ENCODE assay signal across 7 mouse cellular contexts in the genomic region with DNA sequence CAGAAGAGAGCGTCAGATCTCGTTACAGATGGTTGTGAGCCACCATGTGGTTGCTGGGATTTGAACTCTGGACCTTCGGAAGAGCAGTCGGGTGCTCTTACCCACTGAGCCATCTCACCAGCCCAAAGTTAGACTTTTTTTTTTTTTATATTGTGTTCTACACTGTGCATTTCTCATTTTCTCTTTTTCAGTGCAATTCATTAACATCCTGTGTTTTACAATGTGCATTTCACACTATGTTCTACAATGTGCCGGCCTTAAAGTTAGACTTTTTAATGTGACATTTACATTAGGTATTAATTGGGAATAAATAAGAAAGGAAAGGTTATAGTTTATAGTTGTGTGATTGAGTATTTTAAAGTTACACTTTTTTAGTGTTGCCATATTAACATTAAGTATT.
A peak's percentile ranks its signal among the peaks of the same experiment; 100 is the strongest.
DNase-seq lines count a peak whose midpoint lies in the region; ATAC-seq and TF ChIP-seq lines count a peak whose summit lies in the region.
"Not testable (repeated sequence)": the region's sequence is repeated elsewhere in the genome, so short reads cannot be mapped to it uniquely, and the experiment has no call there.

No protein-coding gene starts in this region.

- not testable (repeated sequence) for H3K27ac ChIP-seq in CH12.LX (ENCODE audit: insufficient read depth, low read depth); embryonic facial prominence, embryonic 13.5 days; intestine, embryonic 14.5 days (ENCODE audit: low read depth); midbrain, embryonic 11.5 days (ENCODE audit: low read depth, low read length); midbrain, embryonic 16.5 days (ENCODE audit: low read length); neural tube, embryonic 14.5 days (ENCODE audit: low read depth, low read length)

- not testable (repeated sequence) for H3K9me3 ChIP-seq in CH12.LX (replicated peaks; ENCODE audit: low read length); embryonic facial prominence, embryonic 13.5 days; intestine, embryonic 14.5 days (ENCODE audit: control insufficient read depth, low read length); midbrain, embryonic 11.5 days (ENCODE audit: control insufficient read depth, low read length); midbrain, embryonic 16.5 days (replicated peaks; ENCODE audit: control insufficient read depth, low read length, poor library complexity, severe bottlenecking); neural tube, embryonic 14.5 days (ENCODE audit: control insufficient read depth, low read length)

- not testable (repeated sequence) for H3K36me3 ChIP-seq in CH12.LX (replicated peaks in 1 of 2; ENCODE audit: control insufficient read depth in 1 of 2, insufficient read depth in 1 of 2, low read length in 1 of 2); embryonic facial prominence, embryonic 13.5 days; intestine, embryonic 14.5 days (ENCODE audit: control insufficient read depth, insufficient read depth, low read length); midbrain, embryonic 11.5 days (ENCODE audit: control insufficient read depth, insufficient read depth, low read length); midbrain, embryonic 16.5 days (ENCODE audit: control insufficient read depth, insufficient read depth, low read length); neural tube, embryonic 14.5 days (ENCODE audit: control insufficient read depth, insufficient read depth, low read length)

- not testable (repeated sequence) for TF ChIP-seq RAD21 in CH12.LX (IDR thresholded peaks at IDR 0.05; ENCODE audit: low read depth, low read length)

- not testable (repeated sequence) for TF ChIP-seq POLR2A in CH12.LX (IDR thresholded peaks at IDR 0.05; ENCODE audit: low read depth, low read length)

- TF ChIP-seq EP300 in CH12.LX (IDR thresholded peaks at IDR 0.05; ENCODE audit: low read length): not testable (repeated sequence)

- not testable (repeated sequence) for H3K4me2 ChIP-seq in CH12.LX (ENCODE audit: insufficient read depth, low read depth, poor library complexity, severe bottlenecking); embryonic facial prominence, embryonic 13.5 days; intestine, embryonic 14.5 days (ENCODE audit: low read length); midbrain, embryonic 11.5 days; midbrain, embryonic 16.5 days (ENCODE audit: low read length); neural tube, embryonic 14.5 days (ENCODE audit: low read depth, low read length)

- H3K4me1 ChIP-seq in CH12.LX (ENCODE audit: control insufficient read depth in 1 of 2, insufficient read depth in 2 of 2): peaks cover 7 to 22% of the 10 kb centered on the region in 2 experiments
- not testable (repeated sequence) for H3K4me1 ChIP-seq in embryonic facial prominence, embryonic 13.5 days; intestine, embryonic 14.5 days (replicated peaks; ENCODE audit: control insufficient read depth, insufficient read depth, low read length); midbrain, embryonic 11.5 days (ENCODE audit: control insufficient read depth, insufficient read depth, low read length); midbrain, embryonic 16.5 days (ENCODE audit: control insufficient read depth, insufficient read depth, low read length); neural tube, embryonic 14.5 days (ENCODE audit: control insufficient read depth, insufficient read depth, low read length)

- H3K27me3 ChIP-seq in CH12.LX (replicated peaks); embryonic facial prominence, embryonic 13.5 days; intestine, embryonic 14.5 days (replicated peaks; ENCODE audit: control insufficient read depth, insufficient read depth, low read length); midbrain, embryonic 11.5 days (ENCODE audit: control insufficient read depth, insufficient read depth, low read length); midbrain, embryonic 16.5 days (ENCODE audit: control insufficient read depth, insufficient read depth, low read depth, low read length); neural tube, embryonic 14.5 days (ENCODE audit: control insufficient read depth, insufficient read depth, low read length): not testable (repeated sequence)

- WGBS in embryonic facial prominence, embryonic 13.5 days: 95% methylated on average over 5 of the region's 5 CpGs
- 94% methylated on average over 4 of the region's 5 CpGs for WGBS in intestine, embryonic 14.5 days
- WGBS in midbrain, embryonic 11.5 days: 93% methylated on average over 4 of the region's 5 CpGs
- WGBS in midbrain, embryonic 16.5 days: 96% methylated on average over 4 of the region's 5 CpGs
- 99% methylated on average over 4 of the region's 5 CpGs for WGBS in neural tube, embryonic 14.5 days

- in situ Hi-C loops in CH12.LX (cut with MboI; ENCODE audit: low pct_ligation_motif_present, low pct_unique_long_range_greater_than_20kb, low sequenced_read_pairs): loop anchor here (10.0 kb wide), 1 partner anchor 55 kb away; no protein-coding TSS in a partner anchor

- dilution Hi-C loops in CH12.LX (cut with MboI; ENCODE audit: extremely low pct_ligation_motif_present, extremely low pct_unique_long_range_greater_than_20kb, low sequenced_read_pairs): not testable (repeated sequence)

- H3K4me3 ChIP-seq in CH12.LX (replicated peaks in 1 of 3; ENCODE audit: low read depth in 2 of 3, low read length in 2 of 3, poor library complexity in 1 of 3); embryonic facial prominence, embryonic 13.5 days; intestine, embryonic 14.5 days (ENCODE audit: low read depth, low read length); midbrain, embryonic 11.5 days (ENCODE audit: low read depth, low read length); midbrain, embryonic 16.5 days (ENCODE audit: low read depth, low read length); neural tube, embryonic 14.5 days (ENCODE audit: low read depth, low read length): not testable (repeated sequence)

- not testable (repeated sequence) for H3K9ac ChIP-seq in CH12.LX (ENCODE audit: insufficient read depth, low read depth); embryonic facial prominence, embryonic 13.5 days; intestine, embryonic 14.5 days (ENCODE audit: low read length); midbrain, embryonic 11.5 days (ENCODE audit: low read length); midbrain, embryonic 16.5 days (ENCODE audit: low read depth, low read length); neural tube, embryonic 14.5 days (replicated peaks; ENCODE audit: low read depth, low read length)

- DNase-seq in CH12.LX (ENCODE audit: extremely low read depth): peak; percentile 3
- DNase-seq in intestine, embryonic 14.5 days (ENCODE audit: low spot score); midbrain, embryonic 11.5 days (ENCODE audit: low spot score, missing footprints): not testable (repeated sequence)

- H3K79me2 ChIP-seq in CH12.LX (replicated peaks; ENCODE audit: control insufficient read depth, extremely low read depth, insufficient read depth, poor library complexity, severe bottlenecking): not testable (repeated sequence)

- 0 out of 2 replicates have a peak, but pooled peaks have one; percentile 71 for ATAC-seq in embryonic facial prominence, embryonic 13.5 days (ENCODE audit: insufficient number of reproducible peaks, insufficient read depth, low FRiP score, low TSS enrichment, low read depth)
- ATAC-seq in hematopoietic stem cell, adult 5-6 weeks (replicated peaks in 1 of 2; ENCODE audit: insufficient read depth in 1 of 2, low FRiP score in 2 of 2, low TSS enrichment in 1 of 2, low read depth in 1 of 2, poor library complexity in 2 of 2, severe bottlenecking in 2 of 2): peak; percentile 82 to 84
- 0 out of 2 replicates have a peak, but pooled peaks have one; percentile 58 for ATAC-seq in intestine, embryonic 14.5 days (replicated peaks; ENCODE audit: low FRiP score, low TSS enrichment, low read depth)
- ATAC-seq in midbrain, embryonic 11.5 days (ENCODE audit: low FRiP score): 0 out of 2 replicates have a peak, but pooled peaks have one; percentile 59
- ATAC-seq in midbrain, embryonic 16.5 days: peak; percentile 60; the same call in 1 of the 2 replicates
- ATAC-seq in neural tube, embryonic 14.5 days (ENCODE audit: low read depth): peak; percentile 61; the same call in 1 of the 2 replicates

- not testable (repeated sequence) for TF ChIP-seq CTCF in CH12.LX (conservative IDR thresholded peaks at IDR 0.05 in 1 of 2, IDR thresholded peaks at IDR 0.05 in 1 of 2; ENCODE audit: low read depth in 2 of 2, low read length in 2 of 2)
